Mouse (Mus musculus) frontal cortex, postnatal 14 days (tissue): ENCODE measurements at regions not wholly inside any gene's neighbourhood (a gene's known extent, or its start where the extent isn't known, plus 50 kb on each side); places are given as distances from the start of the nearest gene placed in this dataset.

Source experiments
- DNase-seq, 2 experiments: peaks; one replicate each; pipeline ENCODE4 v3.0.0; 2022; ENCODE audit warnings: low spot score in 2 of 2

- no peak for DNase-seq
These were observed 211.7 kb downstream of the Setd4 start for GRCm38 (mm10) chr16:93392024-93392675.

- no peak for DNase-seq
These were observed 216.2 kb downstream of the Setd4 start for GRCm38 (mm10) chr16:93387578-93388116.

GRCm38 (mm10) chr16:93384039-93384537, 219.8 kb downstream of the Setd4 start:
- no peak for DNase-seq

GRCm38 (mm10) chr16:93382945-93383344, 220.9 kb downstream of the Setd4 start:
- no peak for DNase-seq

GRCm38 (mm10) chr16:93380717-93381671, 222.9 kb downstream of the Setd4 start:
- DNase-seq: no peak

GRCm38 (mm10) chr16:93380117-93380516, 223.7 kb downstream of the Setd4 start:
- DNase-seq: no peak

GRCm38 (mm10) chr16:93379611-93380010, 224.3 kb downstream of the Setd4 start:
- no peak for DNase-seq

- no peak for DNase-seq
These were observed 229.2 kb downstream of the Setd4 start for GRCm38 (mm10) chr16:93374669-93375068.

GRCm38 (mm10) chr16:93369766-93370146, 234.1 kb downstream of the Setd4 start:
- no peak for DNase-seq

- no peak for DNase-seq
These were observed 234.8 kb downstream of the Setd4 start for GRCm38 (mm10) chr16:93368824-93369765.

- DNase-seq: no peak
These were observed 235.9 kb downstream of the Setd4 start for GRCm38 (mm10) chr16:93367995-93368394.

- DNase-seq: no peak
These were observed 236.5 kb downstream of the Setd4 start for GRCm38 (mm10) chr16:93367246-93367805.

- no peak for DNase-seq
These were observed 237.4 kb downstream of the Setd4 start for GRCm38 (mm10) chr16:93366383-93366941.

GRCm38 (mm10) chr16:93365236-93365951, 238.5 kb downstream of the Setd4 start:
- DNase-seq: no peak

- no peak for DNase-seq
These were observed 244.1 kb downstream of the Setd4 start for GRCm38 (mm10) chr16:93359772-93360171.

- DNase-seq: no peak
These were observed 245.2 kb downstream of the Setd4 start for GRCm38 (mm10) chr16:93358613-93359012.

GRCm38 (mm10) chr16:93358166-93358565, 245.7 kb downstream of the Setd4 start:
- DNase-seq: no peak

- DNase-seq: no peak
These were observed 248.5 kb downstream of the Setd4 start for GRCm38 (mm10) chr16:93355204-93355899.

GRCm38 (mm10) chr16:93353971-93354370, 249.9 kb downstream of the Setd4 start:
- DNase-seq: no peak
